Mouse (Mus musculus) heart, postnatal 0 days (tissue): ENCODE measurements at regions not wholly inside any gene's neighbourhood (a gene's known extent, or its start where the extent isn't known, plus 50 kb on each side); places are given as distances from the start of the nearest gene placed in this dataset.

ENCODE experiments used
- CTCF ChIP-seq: IDR thresholded peaks from 2 replicates; pipeline ENCODE4 v1.5.1; 2016; ENCODE audit warnings: antibody characterized with exemption, control low read depth, low read depth
- EP300 ChIP-seq: IDR thresholded peaks from 2 replicates; pipeline ENCODE4 v1.6.1; 2016; ENCODE audit warnings: antibody characterized with exemption, low read depth

DNA sequence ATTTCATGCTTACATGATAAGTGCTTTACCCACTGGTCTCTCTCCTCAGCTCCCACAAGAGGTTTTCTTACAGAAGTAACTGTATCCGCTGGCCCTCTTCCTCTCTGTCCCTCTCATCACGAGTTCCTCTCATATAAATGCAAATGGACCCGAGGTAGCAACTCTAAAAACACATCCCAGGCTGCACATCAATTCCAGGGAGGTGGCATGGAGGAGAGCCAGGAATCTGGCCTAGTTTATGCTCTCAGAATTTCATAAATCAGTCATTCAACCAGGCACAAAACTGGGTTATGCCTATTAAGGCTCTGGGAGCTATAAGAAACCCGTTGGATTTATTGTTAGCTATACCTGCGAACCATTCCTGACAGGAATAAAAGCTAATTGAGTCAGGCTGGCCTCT is 543.4 kb upstream of the Hs6st1 start:
- TF ChIP-seq CTCF (no peak), EP300 (no peak)
